Mouse (Mus musculus) C2C12 (cell line): ENCODE data around the gene Smim12.

ENCODE experiments used
- CTCF ChIP-seq: IDR thresholded peaks from one replicate; pipeline ENCODE4 v1.5.1; 2011; ENCODE audit not compliant: control insufficient read depth, insufficient read depth, insufficient read length
- USF1 ChIP-seq: IDR thresholded peaks from one replicate; pipeline ENCODE4 v1.6.1; 2011; ENCODE audit warnings: low read depth, mild to moderate bottlenecking, control low read depth, moderate library complexity

DNA sequence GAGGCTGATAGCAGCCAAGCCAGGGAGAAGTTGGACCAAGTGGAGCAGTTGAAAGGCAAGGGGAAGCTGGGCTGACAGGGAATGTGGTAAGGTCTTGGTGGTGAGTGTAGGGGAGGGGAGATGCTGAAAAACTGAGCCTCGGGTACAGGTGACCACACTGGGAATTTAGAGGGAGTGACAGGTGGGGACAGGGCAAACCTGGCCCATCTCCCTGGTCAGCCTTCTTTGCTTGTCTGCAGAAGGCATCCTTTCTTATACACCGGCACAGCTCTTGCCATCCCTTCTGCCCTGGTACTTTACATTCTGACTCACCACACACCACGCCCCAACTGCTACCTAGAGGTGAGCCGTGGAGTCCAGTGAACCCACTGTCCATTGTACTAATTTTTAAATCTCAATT, 19.8 kb upstream of the Smim12 start:
- TF ChIP-seq USF1, result no peak
- no peak for TF ChIP-seq CTCF
